Mouse (Mus musculus) heart, embryonic 15.5 days (tissue): Measurements from ENCODE around the gene Sh3rf1. TPM values are rescaled to one million over a fixed set of nuclear protein-coding genes. Genes with fewer than 3 reads are reported as not detected.

Experiments
- ATAC-seq: fragments of 200-750 bp; cut with Nextera tagmentation; replicated peaks from 2 replicates; pipeline ENCODE4 v1.8.0; 2017; ENCODE audit warnings: low read depth, moderate TSS enrichment; ENCODE audit not compliant: insufficient number of reproducible peaks, insufficient read depth, low FRiP score
- H3K27ac ChIP-seq: fragments of 300-500 bp; sonication (generic); 2 replicates; pipeline ENCODE4 v1.5.1; 2015; ENCODE audit warnings: mild to moderate bottlenecking, inconsistent platforms
- H3K27me3 ChIP-seq: fragments of 300-500 bp; sonication (generic); 2 replicates; pipeline ENCODE4 v1.6.1; 2015; ENCODE audit warnings: inconsistent platforms
- H3K36me3 ChIP-seq: fragments of 300-500 bp; sonication (generic); 2 replicates; pipeline ENCODE4 v1.6.1; 2015; ENCODE audit warnings: mild to moderate bottlenecking, inconsistent platforms
- H3K4me1 ChIP-seq: fragments of 300-500 bp; sonication (generic); replicated peaks from 2 replicates; pipeline ENCODE4 v1.6.1; 2015; ENCODE audit warnings: inconsistent platforms
- H3K4me2 ChIP-seq: fragments of 300-500 bp; sonication (generic); 2 replicates; pipeline ENCODE4 v1.6.1; 2015; ENCODE audit warnings: inconsistent platforms, mild to moderate bottlenecking, moderate library complexity
- H3K4me3 ChIP-seq: fragments of 300-500 bp; sonication (generic); 2 replicates; pipeline ENCODE4 v1.5.1; 2015; ENCODE audit warnings: mild to moderate bottlenecking, inconsistent platforms
- H3K9ac ChIP-seq: fragments of 300-500 bp; sonication (generic); 2 replicates; pipeline ENCODE4 v1.6.1; 2015; ENCODE audit warnings: mild to moderate bottlenecking, inconsistent platforms
- H3K9me3 ChIP-seq: fragments of 300-500 bp; sonication (generic); replicated peaks from 2 replicates; pipeline ENCODE4 v1.6.1; 2016; ENCODE audit warnings: inconsistent platforms
- WGBS: fragments of 180-500 bp; shearing (Covaris S2); methylation state at CpG from one replicate; pipeline ENCODE4 v1.1.7; 2015; ENCODE audit warnings: mixed read lengths; 5-methylcytosine and 5-hydroxymethylcytosine counted together
- polyA plus RNA-seq: library from polyadenylated mRNA; unstranded; fragments of >200 nt; fragmentation: Nextera tagmentation; extraction: Ambion mirVana; gene quantifications from 2 replicates; pipeline ENCODE4 v1.2.1, GENCODE M21; 2015

Sh3rf1 gene
- polyA plus RNA-seq, 1 experiment from 2014 or later = 4.8 TPM

DNA sequence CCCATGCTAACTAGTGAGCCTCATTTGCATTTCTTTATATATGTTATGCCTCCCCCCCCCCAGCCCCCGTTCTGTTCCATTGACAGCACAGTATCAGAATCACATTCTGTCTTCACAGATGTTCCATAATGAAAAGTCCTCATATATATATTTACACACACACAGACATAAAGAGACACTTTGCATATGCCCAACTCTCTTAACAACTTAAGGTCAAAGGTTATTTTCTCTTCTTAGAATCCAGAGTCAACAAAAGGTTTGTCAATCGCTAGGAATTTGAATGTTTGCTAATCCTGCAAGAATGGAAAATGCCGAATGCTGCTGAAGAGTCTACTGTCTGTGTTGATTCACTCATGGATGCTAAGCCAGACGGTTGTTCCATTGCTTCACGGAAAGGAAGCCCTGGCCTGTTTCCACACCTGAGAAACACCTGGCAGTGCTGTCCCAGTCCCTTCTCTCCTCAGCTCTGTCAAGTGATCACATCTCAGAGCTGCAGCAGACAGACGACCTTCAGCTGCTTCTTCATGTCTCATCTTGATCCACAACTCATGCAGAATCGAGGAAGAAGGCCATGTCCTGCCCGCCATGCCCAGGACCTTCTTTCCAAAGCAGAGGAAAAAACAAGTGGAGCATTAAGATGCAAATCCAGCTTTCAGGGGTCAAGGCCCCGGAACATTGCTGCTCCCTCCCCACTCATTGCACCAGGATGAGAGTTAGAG is 213.1 kb downstream of the Sh3rf1 start:
- no peak overlapping the region for H3K4me2 ChIP-seq
- H3K9me3 ChIP-seq = no peaks in the 10 kb centered on the region
- no peak overlapping the region for H3K9ac ChIP-seq
- H3K27me3 ChIP-seq = no peaks in the 10 kb centered on the region
- no peaks in the 10 kb centered on the region for H3K36me3 ChIP-seq
- no peak overlapping the region for H3K4me3 ChIP-seq
- no peak overlapping the region for H3K27ac ChIP-seq
- no peaks in the 10 kb centered on the region for H3K4me1 ChIP-seq
- WGBS = 61% methylated on average over 9 of the region's 9 CpGs
- no peak for ATAC-seq

DNA sequence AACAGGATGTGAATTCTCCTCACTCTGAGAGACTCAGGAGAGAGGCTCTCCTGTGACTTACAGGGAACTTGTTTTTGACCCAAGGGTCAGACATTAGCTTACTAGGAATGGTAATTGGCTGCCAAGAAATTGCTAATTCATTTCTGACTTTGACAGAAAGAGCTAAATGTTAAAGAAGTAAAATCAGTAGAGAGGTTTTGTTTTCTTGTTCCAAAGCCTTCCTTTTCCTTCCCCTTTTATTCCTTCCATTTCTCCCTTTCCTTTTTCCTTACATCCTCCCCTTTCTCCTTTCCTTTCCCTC is 213.6 kb downstream of the Sh3rf1 start:
- no peak overlapping the region for H3K27ac ChIP-seq

DNA sequence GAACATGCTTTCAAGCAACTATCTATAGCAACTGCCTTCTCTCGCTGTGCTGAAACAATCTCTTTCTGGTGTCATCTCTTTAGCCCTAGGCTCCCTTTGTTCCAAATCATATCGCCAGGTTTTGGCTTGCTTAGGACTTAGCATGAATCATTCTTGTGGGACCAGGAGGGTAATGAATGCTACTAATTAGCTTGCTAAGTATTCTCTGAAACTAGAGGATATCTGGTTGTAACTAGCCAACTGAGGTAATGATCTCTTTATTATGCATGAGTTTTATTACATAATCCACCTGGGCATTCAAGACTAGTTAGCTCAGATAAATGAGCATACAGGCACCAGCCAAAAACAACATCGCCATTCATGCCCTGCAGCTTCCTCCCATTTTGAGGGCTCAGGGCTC is 219.3 kb downstream of the Sh3rf1 start:
- no peaks in the 10 kb centered on the region for H3K27me3 ChIP-seq
- no peaks in the 10 kb centered on the region for H3K36me3 ChIP-seq
- ATAC-seq = no peak
- H3K4me1 ChIP-seq = no peaks in the 10 kb centered on the region
- H3K4me3 ChIP-seq = no peak overlapping the region
- H3K9me3 ChIP-seq = no peaks in the 10 kb centered on the region
- H3K9ac ChIP-seq = no peak overlapping the region
- no peak overlapping the region for H3K27ac ChIP-seq
- no peak overlapping the region for H3K4me2 ChIP-seq
- WGBS = 84% methylated on average over 3 of the region's 3 CpGs

More for the DNA sequence above, 213.6 kb downstream of the Sh3rf1 start:
- Histone ChIP-seq H3K4me3 (no peak overlapping the region), H3K9ac (no peak overlapping the region), H3K9me3 (no peaks in the 10 kb centered on the region), H3K36me3 (no peaks in the 10 kb centered on the region), H3K4me2 (no peak overlapping the region), H3K27me3 (no peaks in the 10 kb centered on the region), H3K4me1 (no peaks in the 10 kb centered on the region)
- ATAC-seq = no peak

DNA sequence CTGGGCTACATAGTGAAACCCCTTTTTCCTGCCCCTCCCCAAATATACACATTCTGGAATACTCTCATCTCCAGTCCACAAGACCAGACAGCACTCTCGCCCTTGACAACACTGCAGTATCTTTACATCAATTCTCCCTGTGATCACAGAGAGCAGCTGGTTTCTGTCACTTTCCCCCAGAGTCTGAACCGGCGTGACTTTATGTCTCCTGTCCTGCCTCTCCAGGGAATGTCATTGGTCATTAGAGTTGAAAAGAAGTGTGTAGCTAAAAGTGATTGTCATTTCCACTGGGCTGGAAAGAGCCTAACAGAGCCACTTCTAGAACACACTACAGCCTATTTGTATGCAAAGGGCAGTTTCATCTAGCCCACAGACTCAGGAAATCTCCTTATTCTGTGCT is 220.7 kb downstream of the Sh3rf1 start:
- Histone ChIP-seq H3K27ac (no peak overlapping the region), H3K4me3 (no peak overlapping the region), H3K4me2 (no peak overlapping the region), H3K36me3 (no peaks in the 10 kb centered on the region), H3K9ac (no peak overlapping the region), H3K27me3 (no peaks in the 10 kb centered on the region), H3K9me3 (no peaks in the 10 kb centered on the region), H3K4me1 (no peaks in the 10 kb centered on the region)
- WGBS = 39% methylated on average over 3 of the region's 3 CpGs
- no peak for ATAC-seq

Other genes starting within 250 kb of the Sh3rf1 start
- 19.1 and 20.8 TPM in 2 replicates for gene Clcn3, start 240.6 kb upstream of the Sh3rf1 start, polyA plus RNA-seq
- gene Nek1, start 230.7 kb upstream of the Sh3rf1 start, polyA plus RNA-seq = 11.9 and 13.0 TPM in 2 replicates